11 mouse cellular contexts compared by ENCODE assay signal in genomic region chr9:123986217-123986616, GRCm38 (mm10). TPM values are rescaled to one million over a fixed set of nuclear protein-coding genes. Genes with fewer than 3 reads are reported as not detected.
DNase-seq lines count a peak whose midpoint lies in the region; ATAC-seq and TF ChIP-seq lines count a peak whose summit lies in the region.
"Had no signal": no experiment of that assay in that cellular context is flagged by ENCODE, and none has a peak within 500 bp of the region (broad histone marks: within the 10 kb centered on the region; RNA-seq: fewer than 3 reads in every experiment).

No protein-coding gene starts in this region.

- no peaks in the 10 kb centered on the region for H3K27me3 ChIP-seq in hindbrain, embryonic 10.5 days (ENCODE audit: insufficient read depth, poor library complexity, severe bottlenecking)
- H3K27me3 ChIP-seq: forebrain, embryonic 13.5 days; limb, embryonic 12.5 days; Patski had no signal

- H3K27ac ChIP-seq in hindbrain, embryonic 10.5 days = no peak overlapping the region
- no peak overlapping the region for H3K27ac ChIP-seq in gastrocnemius, adult 2 months
- H3K27ac ChIP-seq: forebrain, embryonic 13.5 days; limb, embryonic 12.5 days had no signal

- no peak; the same call in 1 of the 2 replicates for TF ChIP-seq CTCF in gastrocnemius, adult 2 months (IDR thresholded peaks at IDR 0.05)

- H3K4me3 ChIP-seq in hindbrain, embryonic 10.5 days = no peak overlapping the region
- no peak overlapping the region for H3K4me3 ChIP-seq in gastrocnemius, adult 2 months
- H3K4me3 ChIP-seq: forebrain, embryonic 13.5 days; limb, embryonic 12.5 days had no signal

- H3K9me3 ChIP-seq in hindbrain, embryonic 10.5 days = no peaks in the 10 kb centered on the region
- H3K9me3 ChIP-seq: forebrain, embryonic 13.5 days; limb, embryonic 12.5 days had no signal

- intact Hi-C loops in heart, postnatal 25 days (cut with DNase I) = no loop called here
- intact Hi-C loops in gastrocnemius, adult 2 months (cut with DNase I) = no loop called here

- H3K4me1 ChIP-seq in hindbrain, embryonic 10.5 days (replicated peaks) = no peaks in the 10 kb centered on the region
- H3K4me1 ChIP-seq: forebrain, embryonic 13.5 days; limb, embryonic 12.5 days had no signal

- WGBS in hindbrain, embryonic 10.5 days = 89% methylated on average over 2 of the region's 2 CpGs

- peak; percentile 79 for ATAC-seq in common myeloid progenitor, adult 5-6 weeks (replicated peaks; ENCODE audit: low read depth, poor library complexity, severe bottlenecking)
- ATAC-seq: forebrain, embryonic 13.5 days; Patski had no signal

- H3K36me3 ChIP-seq in hindbrain, embryonic 10.5 days = no peaks in the 10 kb centered on the region
- H3K36me3 ChIP-seq: limb, embryonic 12.5 days had no signal

- peak; percentile 18 to 28 for DNase-seq in heart, adult 9 months (ENCODE audit: low spot score in 2 of 2)
- DNase-seq in heart, postnatal 25 days (ENCODE audit: low spot score) = no peak
- DNase-seq in A20 (ENCODE audit: low read depth, low spot score) = peak; percentile 67
- peak; percentile 29 for DNase-seq in lung, postnatal 10 days
- DNase-seq in ovary, postnatal 36 days (ENCODE audit: low spot score) = no peak
- DNase-seq in hindbrain, embryonic 10.5 days (ENCODE audit: low spot score) = no peak
- DNase-seq in gastrocnemius, adult 2 months = no peak

RNA-seq across cellular contexts. Expression of gene Ccr1l1, which starts 8.0 kb away (rescaled TPM):
- not detected for total RNA-seq in heart, postnatal 25 days (2021)
- not detected in 2 replicates for total RNA-seq in common myeloid progenitor, adult 5-6 weeks (2017)
- not detected in 2 replicates for polyA plus RNA-seq in hindbrain, embryonic 10.5 days (2016; fragmentation: Nextera tagmentation; extraction: Ambion mirVana)
- not detected for total RNA-seq in gastrocnemius, adult 2 months (2021)
- polyA plus RNA-seq: forebrain, embryonic 13.5 days; limb, embryonic 12.5 days; Patski had no signal

RNA-seq across cellular contexts. Expression of gene Ccr1, which starts 17.7 kb away (rescaled TPM):
- total RNA-seq in heart, postnatal 25 days (2021) = 1 to 10 TPM; 1.1 to 1.3 TPM
- total RNA-seq in common myeloid progenitor, adult 5-6 weeks (2017) = 0.59 and 0.87 TPM in 2 replicates
- 0.90 and 1.0 TPM in 2 replicates for polyA plus RNA-seq in hindbrain, embryonic 10.5 days (2016; fragmentation: Nextera tagmentation; extraction: Ambion mirVana)
- total RNA-seq in gastrocnemius, adult 2 months (2021) = under 1 TPM in 1 of 2 experiments, not detected in 1; 0.13 TPM
- polyA plus RNA-seq: Patski had no signal

RNA-seq across cellular contexts. Expression of gene Ccr3, which starts 35.6 kb away (rescaled TPM):
- total RNA-seq in heart, postnatal 25 days (2021) = not detected
- total RNA-seq in common myeloid progenitor, adult 5-6 weeks (2017) = not detected in 2 replicates
- polyA plus RNA-seq in hindbrain, embryonic 10.5 days (2016; fragmentation: Nextera tagmentation; extraction: Ambion mirVana) = not detected in 2 replicates
- total RNA-seq in gastrocnemius, adult 2 months (2021) = not detected
- polyA plus RNA-seq: forebrain, embryonic 13.5 days; limb, embryonic 12.5 days; Patski had no signal

Comparison
In these comparisons a context has a peak if more than half of its experiments do, and no peak if none do; other contexts are left out.
1. DNase-seq: peak in heart, adult 9 months (2 of 2), A20 (single experiment) and lung, postnatal 10 days (single experiment); none in heart, postnatal 25 days (single experiment), ovary, postnatal 36 days (single experiment), hindbrain, embryonic 10.5 days (single experiment) and gastrocnemius, adult 2 months (single experiment).